Mouse (Mus musculus): Measurements from ENCODE around the gene Tmem171.

Gene Tmem171

DNA sequence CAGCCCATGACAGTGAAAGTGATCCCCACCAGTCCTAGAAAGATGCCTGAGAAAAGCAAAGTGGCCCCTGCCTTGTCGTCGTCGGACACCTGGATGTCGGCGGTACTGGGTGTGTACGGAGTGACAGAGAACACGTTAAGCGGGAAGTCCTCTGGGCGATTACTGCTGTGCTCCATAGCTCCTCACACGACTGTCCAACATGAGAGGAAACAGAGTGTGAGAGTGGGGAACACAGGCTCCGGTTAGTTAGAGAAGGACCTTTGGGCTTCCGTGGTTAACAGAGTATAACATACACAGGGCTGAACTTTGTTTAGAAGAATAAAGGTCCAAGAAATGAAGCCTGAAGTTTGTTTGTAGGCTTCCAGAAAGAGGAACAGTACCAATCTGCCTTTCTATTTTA lies 57.5 kb downstream of the Tmem171 start, which contains the start of gene Tmem174:
Gene Tmem174 (minus strand): TSS at position 266 of the 400 bp plus-strand sequence.
- no peak for DNase-seq

DNA sequence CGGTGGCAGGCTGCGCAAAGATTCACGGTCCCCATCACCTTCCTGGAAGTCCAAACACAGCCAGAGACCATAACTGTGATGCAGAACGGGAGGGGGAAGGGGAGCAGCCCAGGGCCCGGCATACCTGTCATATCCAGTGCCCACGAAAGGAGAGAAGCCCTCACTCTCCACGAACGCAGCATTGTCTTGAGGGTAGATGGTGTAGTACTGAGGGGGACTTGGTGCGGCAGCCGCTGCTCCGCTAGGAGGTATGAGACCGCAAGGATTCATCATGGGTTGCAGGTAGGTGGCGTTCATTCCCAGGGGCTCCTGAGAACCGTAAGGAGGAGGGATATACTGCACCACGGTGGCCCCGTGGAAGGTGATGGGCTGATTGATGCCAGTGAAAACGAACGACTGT lies 58.1 kb downstream of the Tmem171 start:
- DNase-seq: no peak

Data from liver (tissue).